Mouse (Mus musculus): Measurements from ENCODE around the gene Dnaaf3. TPM values are rescaled to one million over a fixed set of nuclear protein-coding genes. Genes with fewer than 3 reads are reported as not detected.
"Not testable (repeated sequence)": the region's sequence is repeated elsewhere in the genome, so short reads cannot be mapped to it uniquely, and the experiment has no call there.

Dnaaf3 gene
- polyA plus RNA-seq, 1 experiment from 2014 or later = 2.9 TPM

DNA sequence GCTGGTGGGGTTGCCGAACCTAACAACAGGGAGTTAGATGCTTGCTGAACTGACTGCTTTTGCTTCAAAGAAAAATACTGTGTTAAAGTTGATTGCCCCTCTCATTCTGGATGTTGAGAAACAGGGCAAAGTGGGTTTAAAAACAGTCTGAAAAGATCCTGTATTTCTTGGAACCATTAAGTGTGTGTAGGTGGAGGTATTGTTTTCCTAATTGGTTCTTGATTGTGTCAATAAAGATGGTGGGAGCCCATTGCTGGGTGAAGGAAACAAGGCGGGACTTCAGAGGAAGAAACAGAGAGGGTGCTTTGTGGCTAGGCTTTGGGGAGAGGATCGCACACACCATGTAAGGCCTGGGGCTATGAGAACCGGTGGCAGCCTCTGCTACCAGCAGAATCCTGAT, 4.9 kb upstream of the Dnaaf3 start:
- Histone ChIP-seq H3K27me3 (no peaks in the 10 kb centered on the region; the same call in 1 of the 2 replicates), H3K4me2 (no peak overlapping the region), H3K27ac (no peak overlapping the region), H3K4me3 (replicated peaks) (no peak overlapping the region), H3K4me1 (peaks cover 4% of the 10 kb centered on the region), H3K9ac (no peak overlapping the region), H3K36me3 (replicated peaks) (no peaks in the 10 kb centered on the region), H3K9me3 (no peaks in the 10 kb centered on the region)
- ATAC-seq (ENCODE audit: low FRiP score) = no peak
- 53% methylated on average over 4 of the region's 4 CpGs for WGBS

DNA sequence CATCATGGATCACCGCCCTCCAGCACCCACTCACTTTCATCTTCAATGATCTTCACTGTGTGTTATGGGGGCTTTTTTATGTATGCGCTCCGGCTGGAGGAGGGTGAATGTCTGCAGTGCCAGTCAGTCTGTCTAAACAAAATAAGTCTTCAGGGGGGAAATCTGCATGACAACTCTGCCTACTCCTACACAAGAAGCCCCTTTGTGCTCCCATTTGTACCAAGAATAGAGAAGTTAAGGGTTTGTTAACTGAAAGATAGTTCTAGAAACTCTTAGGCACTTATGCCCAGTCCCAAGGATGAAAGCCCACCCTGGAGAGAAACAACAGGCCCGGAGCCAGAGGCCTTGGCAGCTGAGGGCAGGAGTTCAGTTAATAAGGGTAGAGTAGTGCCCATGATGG, 4.1 kb upstream of the Dnaaf3 start:
- Histone ChIP-seq H3K27me3 (peaks cover 6% of the 10 kb centered on the region), H3K9ac (no peak overlapping the region), H3K4me1 (peaks cover 11% of the 10 kb centered on the region), H3K4me2 (no peak overlapping the region), H3K27ac (no peak overlapping the region), H3K4me3 (replicated peaks) (no peak overlapping the region), H3K36me3 (replicated peaks) (no peaks in the 10 kb centered on the region), H3K9me3 (no peaks in the 10 kb centered on the region)
- 83% methylated on average over 4 of the region's 4 CpGs for WGBS
- ATAC-seq (ENCODE audit: low FRiP score) = no peak

DNA sequence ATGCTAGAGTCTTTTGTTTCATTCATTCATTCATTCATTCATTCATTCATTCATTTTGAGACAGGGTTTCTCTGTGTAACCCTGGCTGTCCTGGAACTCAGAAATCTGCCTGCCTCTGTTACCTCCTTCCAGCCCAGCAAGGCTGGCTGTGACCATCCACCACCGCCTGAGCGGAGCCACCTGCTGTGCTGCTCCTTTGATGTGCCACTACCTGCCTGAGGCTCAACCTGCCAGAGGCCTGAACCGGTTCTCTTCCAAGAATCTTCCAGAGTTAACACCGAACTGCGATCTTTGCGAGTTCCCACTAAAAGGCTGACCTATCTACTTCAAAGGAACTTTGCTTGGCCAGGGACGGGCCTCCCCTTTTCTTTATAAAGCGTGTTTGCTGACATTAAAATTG, 2.1 kb downstream of the Dnaaf3 start:
- H3K4me2 ChIP-seq; H3K9ac ChIP-seq; ATAC-seq (ENCODE audit: low FRiP score); H3K36me3 ChIP-seq (replicated peaks); H3K4me3 ChIP-seq (replicated peaks); H3K9me3 ChIP-seq; H3K27ac ChIP-seq: not testable (repeated sequence)
- WGBS = 48% methylated on average over 7 of the region's 8 CpGs
- peaks cover 24% of the 10 kb centered on the region for H3K4me1 ChIP-seq
- H3K27me3 ChIP-seq = peaks cover 18% of the 10 kb centered on the region

DNA sequence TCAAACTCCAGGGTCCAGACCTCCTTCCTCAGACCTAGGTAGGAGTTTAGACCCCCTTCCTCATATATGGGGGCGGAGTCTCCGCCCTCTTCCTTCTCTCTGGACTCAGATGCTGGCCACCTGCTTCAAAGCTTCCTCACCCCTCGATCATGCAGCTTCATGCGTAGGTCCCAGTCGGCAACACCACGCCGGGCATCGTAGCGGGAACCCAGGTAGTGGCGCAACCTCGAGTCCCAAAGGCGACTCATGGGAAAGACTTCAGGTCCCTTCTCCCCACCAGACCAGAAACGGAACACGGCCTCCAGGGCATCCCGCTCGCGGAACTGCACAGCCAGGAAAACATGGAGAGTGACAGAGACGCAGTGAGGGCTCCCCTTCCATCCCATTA, 5.0 kb downstream of the Dnaaf3 start:
- H3K36me3 ChIP-seq (replicated peaks) = no peaks in the 10 kb centered on the region
- H3K4me1 ChIP-seq = peaks cover 21% of the 10 kb centered on the region
- H3K4me2 ChIP-seq = peak overlapping the region; percentile 44
- no peaks in the 10 kb centered on the region for H3K9me3 ChIP-seq
- ATAC-seq (ENCODE audit: low FRiP score) = no peak
- WGBS = 46% methylated on average over 18 of the region's 18 CpGs
- H3K27me3 ChIP-seq = peaks cover 18% of the 10 kb centered on the region
- no peak overlapping the region; the same call in 1 of the 2 replicates for H3K9ac ChIP-seq
- no peak overlapping the region; the same call in 1 of the 2 replicates for H3K4me3 ChIP-seq (replicated peaks)
- no peak overlapping the region for H3K27ac ChIP-seq

DNA sequence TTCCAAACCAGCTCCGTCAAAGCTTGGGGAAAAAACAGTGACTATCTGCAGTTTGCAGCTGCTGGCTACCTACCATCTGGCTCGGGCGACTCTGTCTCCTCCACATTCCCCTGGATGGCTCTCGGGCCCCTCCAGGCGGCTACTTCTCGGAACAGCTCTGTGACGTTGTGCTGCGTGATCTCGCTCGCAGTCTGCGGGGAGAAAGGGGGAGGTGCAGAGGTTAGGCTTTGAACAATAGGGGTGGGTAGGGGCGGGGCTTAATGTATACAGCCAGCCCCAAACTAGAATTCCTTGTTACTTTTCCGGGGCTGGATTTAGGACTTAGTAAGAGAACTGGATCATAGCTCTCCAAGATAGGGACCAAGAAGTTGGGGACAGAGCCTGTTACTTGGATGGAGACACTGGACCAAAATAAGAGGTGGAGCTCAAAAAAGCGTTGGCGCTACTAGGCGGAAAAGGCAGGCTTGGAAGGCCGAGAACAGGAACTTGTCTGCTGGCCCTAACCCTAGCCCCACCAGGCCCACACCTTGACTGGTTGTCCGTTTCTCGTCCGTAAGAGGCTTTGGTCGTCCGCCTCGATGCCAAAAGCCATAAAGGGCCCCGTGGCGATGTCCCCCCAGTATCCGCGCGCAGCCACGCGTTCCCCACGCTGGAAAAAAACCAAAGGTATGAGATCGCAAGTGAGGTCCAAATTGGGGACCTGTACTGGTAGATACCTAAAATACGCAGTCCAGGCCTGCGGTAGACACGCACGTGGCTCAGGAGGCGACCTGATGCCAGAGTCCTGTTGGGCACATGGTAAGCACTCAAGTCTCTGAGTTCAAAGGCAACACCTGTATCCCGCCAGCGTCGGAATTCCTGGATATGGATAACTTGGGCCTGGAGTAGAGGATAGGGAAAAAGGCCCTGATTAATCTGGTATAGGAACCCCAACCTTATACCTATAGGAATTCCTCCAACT, 5.6 kb downstream of the Dnaaf3 start:
- peak; percentile 91 for ATAC-seq (ENCODE audit: low FRiP score)
- H3K9ac ChIP-seq = 0 out of 2 replicates have a peak overlapping the region, but pooled peaks have one; percentile 22
- peak overlapping the region; percentile 19; the same call in 1 of the 2 replicates for H3K27ac ChIP-seq
- H3K4me2 ChIP-seq = peak overlapping the region; percentile 44
- WGBS = 25% methylated on average over 40 of the region's 40 CpGs
- H3K9me3 ChIP-seq = no peaks in the 10 kb centered on the region
- peak overlapping the region; percentile 32 for H3K4me3 ChIP-seq (replicated peaks)
- peaks cover 20% of the 10 kb centered on the region for H3K27me3 ChIP-seq
- H3K4me1 ChIP-seq = peaks cover 14% of the 10 kb centered on the region
- no peaks in the 10 kb centered on the region for H3K36me3 ChIP-seq (replicated peaks)

DNA sequence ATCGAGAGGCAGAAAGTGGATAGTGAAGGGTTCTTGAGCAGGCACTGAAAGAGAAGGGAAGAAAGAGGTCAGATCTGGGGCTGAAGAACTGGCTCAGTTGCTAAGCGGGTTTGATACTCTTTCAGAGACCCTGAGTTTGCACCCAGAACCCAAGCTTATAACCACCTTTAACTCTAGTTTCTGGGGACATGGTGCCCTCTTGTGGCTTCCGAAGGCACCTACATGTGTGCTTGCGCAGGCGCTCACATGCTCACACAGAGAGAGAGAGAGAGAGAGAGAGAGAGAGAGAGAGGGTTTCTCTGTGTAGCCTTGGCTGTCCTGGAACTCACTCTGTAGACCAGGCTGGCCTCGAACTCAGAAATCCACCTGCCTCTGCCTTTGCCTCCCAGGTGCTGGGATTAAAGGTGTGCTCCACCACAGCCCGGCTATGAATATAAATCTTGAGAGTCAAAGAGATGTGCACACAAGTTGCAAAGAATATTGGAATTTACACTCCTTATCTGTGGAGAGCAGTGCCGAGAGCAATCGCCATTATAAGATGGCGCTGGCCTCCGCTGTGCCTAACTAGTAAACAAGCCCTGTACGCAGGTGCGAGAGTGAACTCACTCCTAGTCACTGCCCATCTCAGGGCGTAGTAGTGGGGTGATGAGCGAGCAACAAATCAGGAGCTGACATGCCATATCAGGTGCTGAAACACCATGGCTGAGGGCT, 7.9 kb downstream of the Dnaaf3 start, which contains the start of gene Tnni3:
TSS of gene Tnni3 (minus strand) at position 18 of the 711 bp plus-strand sequence.
- not testable (repeated sequence) for H3K4me2 ChIP-seq; ATAC-seq (ENCODE audit: low FRiP score); H3K9me3 ChIP-seq; H3K27ac ChIP-seq; H3K9ac ChIP-seq; H3K4me3 ChIP-seq (replicated peaks); H3K36me3 ChIP-seq (replicated peaks)
- Histone ChIP-seq H3K27me3 (peaks cover 34% of the 10 kb centered on the region), H3K4me1 (peaks cover 21% of the 10 kb centered on the region)
- WGBS = 66% methylated on average over 15 of the region's 15 CpGs

DNA sequence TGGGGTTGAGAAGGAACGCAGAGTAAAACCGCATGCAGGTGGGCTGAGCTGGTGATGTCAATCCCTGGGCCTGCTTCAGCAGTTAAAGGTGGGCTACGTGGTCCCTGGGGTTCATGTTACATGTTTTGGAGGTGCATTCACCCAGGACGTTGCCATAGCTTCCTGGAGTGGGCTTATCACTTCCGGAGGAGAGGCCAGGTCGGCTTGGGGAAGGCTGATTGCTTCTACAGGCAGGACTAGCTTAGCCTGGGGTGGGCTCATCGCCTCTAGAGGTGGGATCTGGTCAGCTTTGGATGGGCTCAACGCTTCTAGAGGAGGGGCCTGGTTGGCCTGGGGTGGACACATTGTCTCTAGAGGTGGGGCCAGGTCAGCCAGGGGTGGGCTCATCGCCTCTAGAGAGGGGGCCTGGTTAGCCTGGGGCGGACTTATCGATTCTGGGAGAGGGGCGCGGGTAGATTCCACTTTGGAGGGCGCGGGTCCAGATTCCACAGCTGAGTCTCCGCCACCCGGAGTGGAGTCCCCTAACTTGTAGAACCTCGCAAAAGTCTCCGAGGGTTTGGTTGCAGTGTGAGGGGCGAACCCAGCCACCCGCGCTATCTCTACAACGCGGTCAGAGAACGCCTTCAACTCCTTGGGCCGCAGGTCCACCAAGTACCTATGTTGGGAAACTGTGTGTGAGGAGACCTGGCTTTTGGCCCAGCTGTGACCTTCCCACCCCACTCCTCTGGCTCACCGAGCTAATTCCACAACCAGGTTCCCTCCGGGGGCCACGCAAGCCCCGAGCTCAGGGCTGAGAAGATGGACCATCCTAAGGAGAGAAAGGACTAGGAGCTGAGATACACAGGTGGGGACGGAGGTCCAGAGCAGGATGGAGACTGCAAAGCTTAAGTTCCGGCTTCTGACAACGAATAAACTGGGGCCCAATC, 8.8 kb downstream of the Dnaaf3 start:
- H3K27ac ChIP-seq = no peak overlapping the region
- no peaks in the 10 kb centered on the region for H3K9me3 ChIP-seq
- no peak overlapping the region for H3K4me3 ChIP-seq (replicated peaks)
- peaks cover 34% of the 10 kb centered on the region for H3K27me3 ChIP-seq
- H3K9ac ChIP-seq = no peak overlapping the region
- H3K4me1 ChIP-seq = peaks cover 21% of the 10 kb centered on the region
- no peak for ATAC-seq (ENCODE audit: low FRiP score)
- 90% methylated on average over 33 of the region's 33 CpGs for WGBS
- no peak overlapping the region for H3K4me2 ChIP-seq
- H3K36me3 ChIP-seq (replicated peaks) = no peaks in the 10 kb centered on the region

DNA sequence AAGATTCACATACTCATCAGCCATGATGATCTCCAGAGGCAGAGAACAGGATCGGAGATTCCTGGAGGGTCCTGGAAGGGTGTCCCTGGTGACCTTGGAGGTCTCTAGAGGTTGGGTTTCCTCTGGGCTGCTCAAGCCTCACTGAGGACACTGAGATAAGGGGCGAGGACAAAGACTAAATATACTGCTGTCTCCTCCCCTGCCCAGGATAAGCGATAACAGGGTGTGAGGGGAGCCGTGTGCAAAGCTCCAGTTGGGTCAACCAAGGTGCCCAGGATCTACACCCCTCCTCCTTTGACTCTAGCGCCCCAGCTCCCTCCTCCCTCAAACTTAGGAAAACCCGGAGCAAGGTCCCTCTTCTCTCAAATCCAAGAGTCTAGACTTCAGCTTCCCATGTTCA, 10.0 kb downstream of the Dnaaf3 start:
- H3K27ac ChIP-seq = no peak overlapping the region
- no peaks in the 10 kb centered on the region for H3K36me3 ChIP-seq (replicated peaks)
- ATAC-seq (ENCODE audit: low FRiP score) = no peak
- no peaks in the 10 kb centered on the region for H3K9me3 ChIP-seq
- H3K27me3 ChIP-seq = peaks cover 26% of the 10 kb centered on the region
- no peak overlapping the region for H3K9ac ChIP-seq
- H3K4me3 ChIP-seq (replicated peaks) = no peak overlapping the region
- no peak overlapping the region for H3K4me2 ChIP-seq
- H3K4me1 ChIP-seq = peaks cover 21% of the 10 kb centered on the region
- 79% methylated on average over 6 of the region's 6 CpGs for WGBS

DNA sequence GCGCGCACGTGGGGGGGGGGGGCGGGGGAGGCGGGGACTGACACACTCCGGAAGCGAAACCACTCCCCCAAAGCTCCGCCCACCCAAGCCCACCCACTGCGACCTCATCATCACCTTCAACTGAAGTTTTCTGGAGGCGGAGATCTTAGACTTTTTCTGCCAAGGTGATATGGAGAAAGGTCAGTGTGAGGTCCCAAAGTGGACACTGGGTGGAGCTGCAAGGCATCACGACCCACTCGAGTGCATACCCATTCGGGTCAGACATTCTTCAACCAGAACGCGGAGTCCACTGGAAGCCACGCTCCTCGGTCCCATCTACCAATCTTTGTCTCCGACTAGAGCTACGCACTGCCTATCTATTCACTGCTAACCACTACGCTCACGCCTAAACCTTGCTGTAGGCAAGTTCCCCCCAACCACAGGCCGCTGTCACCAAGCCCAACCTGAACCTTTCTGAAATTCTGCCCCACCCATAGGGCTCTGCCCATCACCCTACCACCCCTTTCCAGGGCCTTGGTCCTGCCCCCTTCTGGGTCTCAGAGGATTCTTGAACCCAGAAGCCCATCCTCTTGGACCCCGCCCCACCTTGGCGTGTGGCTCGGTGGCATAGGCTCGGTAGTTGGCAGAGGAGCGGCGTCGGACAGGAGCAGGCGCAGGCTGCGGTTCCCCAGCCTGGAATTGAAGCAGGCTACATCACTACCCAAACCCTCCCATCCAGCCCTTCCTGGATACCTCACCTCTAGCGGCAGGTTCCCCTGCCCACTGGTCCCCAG, 10.8 kb downstream of the Dnaaf3 start:
- 33% methylated on average over 31 of the region's 32 CpGs for WGBS
- Histone ChIP-seq H3K36me3 (replicated peaks) (no peaks in the 10 kb centered on the region), H3K9me3 (no peaks in the 10 kb centered on the region), H3K27ac (no peak overlapping the region), H3K27me3 (peaks cover 22% of the 10 kb centered on the region), H3K4me1 (peaks cover 20% of the 10 kb centered on the region), H3K4me3 (replicated peaks) (peak overlapping the region; percentile 20), H3K4me2 (peak overlapping the region; percentile 50), H3K9ac (no peak overlapping the region)
- no peak for ATAC-seq (ENCODE audit: low FRiP score)

DNA sequence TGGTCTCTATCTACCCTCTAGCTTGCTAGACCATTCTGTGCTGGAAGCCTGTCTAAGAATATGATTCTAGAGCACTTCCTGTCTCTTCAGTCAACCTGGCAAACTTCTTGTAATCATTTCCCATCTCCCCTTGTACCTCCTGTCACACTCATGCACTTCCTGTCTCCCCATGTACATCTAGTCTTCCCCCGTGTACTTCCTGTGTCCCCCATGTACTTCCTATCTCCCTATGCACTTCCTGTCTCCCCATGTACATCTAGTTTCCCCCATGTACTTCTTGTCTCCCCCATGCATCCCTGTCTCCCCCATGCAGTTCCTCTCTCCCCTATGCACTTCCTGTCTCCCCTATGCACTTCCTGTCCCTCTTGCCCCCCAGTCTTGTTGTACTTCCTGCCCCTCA, 13.8 kb downstream of the Dnaaf3 start:
- ATAC-seq (ENCODE audit: low FRiP score) = no peak
- WGBS = 93% methylated on average over 1 of the region's 1 CpGs
- H3K9me3 ChIP-seq = no peaks in the 10 kb centered on the region
- H3K9ac ChIP-seq = no peak overlapping the region
- no peak overlapping the region for H3K27ac ChIP-seq
- H3K4me3 ChIP-seq (replicated peaks) = no peak overlapping the region
- H3K36me3 ChIP-seq (replicated peaks) = no peaks in the 10 kb centered on the region
- H3K4me2 ChIP-seq = no peak overlapping the region
- H3K27me3 ChIP-seq = peaks cover 22% of the 10 kb centered on the region
- H3K4me1 ChIP-seq = peaks cover 32% of the 10 kb centered on the region

DNA sequence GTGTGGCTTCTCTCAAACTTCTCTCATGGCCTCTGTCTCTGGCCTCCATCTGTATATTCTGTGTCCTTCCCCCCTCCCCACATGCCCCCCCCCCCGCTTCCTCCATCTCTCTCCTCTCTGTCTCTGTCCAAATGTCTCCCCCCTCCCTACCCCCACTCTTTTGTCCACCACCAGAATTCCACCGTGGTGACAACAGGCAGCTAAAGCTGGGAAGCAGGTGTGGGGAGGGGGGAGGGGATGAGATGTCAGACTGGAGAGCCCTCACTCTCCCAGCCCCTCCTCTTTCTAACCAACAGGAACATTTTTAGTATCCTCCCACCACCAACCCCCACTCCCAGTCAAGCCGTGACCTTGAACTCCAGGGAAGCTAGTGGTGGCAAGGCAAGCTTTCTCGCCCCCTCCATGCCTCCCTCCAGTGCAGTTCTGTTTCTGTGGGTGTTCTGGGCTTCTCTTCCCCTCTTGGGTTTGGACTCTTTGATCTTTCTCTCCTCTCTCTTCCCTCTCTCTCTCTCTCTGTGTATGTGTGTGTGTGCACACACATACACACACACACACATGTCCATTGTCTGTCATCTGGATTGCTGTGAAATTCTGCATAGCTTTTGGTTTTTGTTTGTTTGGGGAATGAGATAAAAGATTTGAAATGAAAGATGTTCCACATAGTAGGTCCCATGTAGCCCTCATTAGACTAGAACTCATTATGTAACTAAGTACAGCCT, 15.8 kb downstream of the Dnaaf3 start, which contains the start of gene Tnnt1:
TSS of gene Tnnt1 (minus strand) at position 51 of the 719 bp plus-strand sequence.
- peak; percentile 47; the same call in 1 of the 2 replicates for ATAC-seq (ENCODE audit: low FRiP score)
- no peak within 1 kb of the TSS for H3K27ac ChIP-seq
- no peak within 1 kb of the TSS for H3K4me3 ChIP-seq (replicated peaks)
- no peaks in the 10 kb centered on the region for H3K9me3 ChIP-seq
- peaks cover 14% of the 10 kb centered on the region for H3K27me3 ChIP-seq
- no peaks in the 10 kb centered on the region for H3K36me3 ChIP-seq (replicated peaks)
- H3K4me2 ChIP-seq = no peak within 1 kb of the TSS
- H3K4me1 ChIP-seq = peaks cover 32% of the 10 kb centered on the region
- WGBS = 16% methylated on average over 3 of the region's 4 CpGs
- no peak within 1 kb of the TSS for H3K9ac ChIP-seq

Measured in forebrain, embryonic 12.5 days (tissue).